Mouse (Mus musculus) 3134 (cell line): ENCODE data around the gene Lpp.

Experiments used
- DNase-seq: peaks from one replicate; pipeline ENCODE4 v3.0.0-alpha.2; 2011; ENCODE audit warnings: low spot score; ENCODE audit not compliant: insufficient read length; ENCODE audit errors: extremely low read depth

The Lpp gene

DNA sequence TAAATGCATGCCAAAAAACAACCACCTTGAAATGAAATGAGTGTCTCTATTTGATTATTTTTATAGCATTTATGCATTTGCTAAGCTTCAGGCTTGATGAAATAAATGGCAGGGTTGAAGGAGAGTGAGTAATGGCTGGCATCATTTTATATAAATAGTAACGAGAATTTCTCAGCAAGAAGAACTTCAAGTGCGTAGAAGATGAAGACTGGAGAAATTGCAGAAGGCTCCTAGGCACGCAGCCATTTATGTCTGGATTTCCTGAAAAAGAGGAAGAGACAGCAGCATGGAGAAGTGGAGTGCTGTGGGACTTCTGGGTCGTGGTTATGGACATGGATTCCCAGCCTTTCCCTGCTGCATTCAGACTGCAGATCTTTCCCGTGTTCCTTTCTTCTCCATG is 259.7 kb downstream of the Lpp start:
- DNase-seq: no peak

DNA sequence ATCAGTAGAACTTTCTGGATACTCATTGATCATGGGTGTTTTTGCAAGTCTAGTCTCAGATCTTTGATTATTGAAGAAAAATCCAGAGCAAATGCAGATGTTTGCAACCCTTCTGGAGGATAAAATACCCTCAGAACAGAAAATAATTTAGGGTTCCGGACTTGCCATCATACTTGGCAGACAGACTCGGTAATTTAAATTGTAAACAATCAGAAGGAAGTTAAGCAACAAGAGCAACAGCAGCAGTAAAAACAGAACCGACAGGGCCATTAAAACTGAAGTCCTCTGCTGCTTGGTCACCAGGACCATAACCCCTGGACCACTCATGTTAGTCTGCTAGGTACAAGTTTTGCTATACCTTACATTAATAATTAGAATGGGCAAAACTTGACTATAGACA is 261.8 kb downstream of the Lpp start:
- DNase-seq: no peak

DNA sequence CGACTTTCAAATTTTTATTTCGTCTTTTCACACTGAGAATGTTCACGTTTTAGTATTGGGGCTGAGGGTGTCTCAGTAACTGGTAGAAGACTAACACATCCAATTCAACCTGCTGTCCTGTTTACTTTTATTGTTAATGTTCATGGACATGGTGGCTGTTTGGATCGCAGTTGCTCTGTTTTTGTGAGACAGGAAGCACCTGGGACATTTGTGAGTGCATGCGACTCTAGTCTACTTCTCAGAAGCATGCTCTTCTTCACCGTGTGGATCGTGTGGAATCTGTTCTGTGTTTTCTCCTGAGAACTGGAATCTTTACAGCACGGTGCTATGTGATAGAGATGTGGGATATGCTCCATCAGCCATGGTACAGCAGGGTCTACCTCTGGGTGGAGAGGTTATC is 262.7 kb downstream of the Lpp start:
- no peak for DNase-seq

DNA sequence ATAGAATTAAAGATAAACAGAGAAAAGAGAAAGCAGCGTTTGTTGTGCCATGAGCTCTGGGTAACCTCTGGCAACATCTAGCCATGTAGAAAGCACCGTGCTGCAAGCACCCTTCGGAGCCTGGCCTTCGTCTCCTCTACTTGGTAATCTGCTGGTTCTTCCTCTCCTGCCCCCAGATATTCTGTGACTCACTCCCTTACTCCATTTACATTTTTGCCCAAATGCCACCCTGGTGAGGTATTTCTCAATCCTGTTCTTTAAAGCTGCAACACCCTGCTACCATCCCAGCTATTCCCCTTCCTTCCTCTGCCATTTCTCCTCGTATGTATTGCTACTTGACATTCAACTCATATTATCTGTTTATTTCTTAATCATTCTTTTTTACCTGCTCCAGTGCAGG is 263.4 kb downstream of the Lpp start:
- DNase-seq: no peak

DNA sequence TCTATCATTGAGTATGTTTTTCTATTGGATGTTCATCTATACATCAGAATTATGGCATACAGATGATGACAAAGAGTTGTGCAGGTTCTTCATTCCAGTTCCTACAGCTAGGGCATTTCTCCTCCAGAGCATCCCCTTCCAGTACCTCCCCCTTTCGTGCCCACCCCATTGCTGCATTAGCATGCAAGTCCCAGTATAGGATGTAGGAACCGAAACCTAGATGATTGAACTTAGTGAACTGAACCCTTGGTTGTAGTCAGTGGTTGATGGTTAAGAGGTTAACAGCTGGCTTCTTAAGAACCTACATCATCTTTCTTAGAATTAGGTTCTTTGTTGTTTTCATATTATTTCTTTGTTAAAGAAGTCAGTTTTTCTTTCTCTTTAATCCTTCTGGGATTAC is 265.7 kb downstream of the Lpp start:
- DNase-seq: no peak

DNA sequence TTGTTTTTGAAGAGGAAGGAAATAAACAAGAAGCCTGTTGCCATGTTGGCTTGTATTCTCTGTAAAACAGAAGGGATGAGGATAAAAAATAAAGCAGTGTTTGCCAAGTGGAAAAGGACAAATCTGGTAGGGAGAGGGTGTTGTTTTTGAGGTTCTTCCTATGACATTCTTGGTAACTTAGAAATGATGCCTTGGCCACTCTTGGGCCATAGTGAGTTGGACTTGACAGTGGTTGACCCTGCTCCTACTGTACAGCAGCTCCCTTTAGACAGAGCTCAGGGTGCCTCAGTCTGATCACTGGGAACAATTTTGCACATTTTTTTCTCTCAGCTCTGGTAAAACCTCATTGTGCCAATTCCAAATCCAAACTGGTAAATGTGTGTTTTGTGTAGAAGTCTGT is 270.8 kb downstream of the Lpp start:
- DNase-seq: no peak

DNA sequence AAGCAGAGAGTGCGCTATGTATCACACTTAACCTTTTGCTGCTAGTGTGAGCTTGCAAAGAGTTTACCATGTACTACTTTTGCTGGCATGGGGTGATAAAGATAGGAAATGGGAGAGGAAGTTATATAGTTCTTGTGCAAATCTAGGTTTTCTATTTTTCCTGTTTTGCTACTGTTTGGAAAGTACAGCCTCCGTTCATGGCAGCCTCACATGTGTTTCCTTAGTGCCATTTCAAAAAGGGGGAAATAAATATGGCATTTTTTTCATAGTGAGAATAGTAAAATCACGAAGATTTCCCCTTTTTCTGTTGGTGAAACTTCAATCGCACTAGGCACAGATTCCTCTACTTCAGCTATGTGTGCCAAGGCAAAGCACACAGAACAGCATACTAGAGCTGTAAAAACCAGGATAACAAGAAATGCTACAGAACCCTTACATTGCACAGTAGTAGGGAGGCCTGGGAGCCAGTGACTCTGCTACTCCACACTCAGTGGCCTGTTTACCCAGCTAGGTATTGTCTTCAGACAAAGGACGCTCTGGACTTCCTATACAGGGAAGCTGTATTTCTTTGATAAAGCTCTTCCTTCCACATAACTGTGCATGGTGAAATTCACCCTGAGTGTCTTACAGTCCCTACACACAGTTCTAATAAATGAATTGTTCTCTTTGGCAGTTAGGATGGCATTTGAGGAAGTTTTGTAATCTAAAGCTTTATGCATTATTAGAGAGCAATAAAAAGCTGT is 276.6 kb downstream of the Lpp start:
- no peak for DNase-seq

DNA sequence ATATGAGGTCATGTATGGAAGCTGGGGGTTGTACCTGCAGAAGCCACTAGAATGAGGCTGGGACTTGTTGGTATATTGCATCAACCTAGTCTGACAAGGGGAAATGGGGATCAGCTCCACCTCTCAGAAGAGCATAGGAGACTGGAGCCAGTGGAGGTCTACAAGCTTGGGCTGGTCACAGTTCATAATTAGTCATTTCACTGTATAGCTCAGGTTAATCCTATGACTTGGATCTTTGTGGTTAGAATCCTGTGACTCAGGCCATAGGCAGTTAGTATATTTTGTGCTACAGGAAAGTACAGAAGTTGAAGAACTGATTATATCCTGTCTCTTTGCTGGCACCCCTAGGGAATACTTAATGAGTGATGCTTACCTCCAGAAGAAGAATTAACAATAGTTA is 285.6 kb downstream of the Lpp start:
- peak; percentile 48 for DNase-seq

DNA sequence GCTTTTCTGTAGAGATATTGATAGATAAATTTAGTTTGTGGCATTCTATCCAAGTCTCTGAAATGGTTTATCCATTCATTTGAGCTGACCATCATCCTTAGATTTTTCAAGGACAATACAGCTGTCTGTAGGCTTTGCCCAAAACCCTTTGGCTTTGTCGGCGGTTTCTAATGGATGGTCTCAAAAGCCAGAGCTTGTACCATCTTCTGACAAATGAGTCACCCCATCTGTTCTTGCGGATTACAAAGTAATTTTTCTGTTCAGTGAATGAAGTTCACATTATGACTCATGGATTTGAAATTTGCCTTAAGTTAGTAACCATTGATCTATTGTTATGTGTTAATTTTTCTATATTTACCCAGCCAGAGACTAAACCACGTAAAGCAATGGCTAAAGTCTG is 301.8 kb downstream of the Lpp start:
- peak; percentile 21 for DNase-seq

DNA sequence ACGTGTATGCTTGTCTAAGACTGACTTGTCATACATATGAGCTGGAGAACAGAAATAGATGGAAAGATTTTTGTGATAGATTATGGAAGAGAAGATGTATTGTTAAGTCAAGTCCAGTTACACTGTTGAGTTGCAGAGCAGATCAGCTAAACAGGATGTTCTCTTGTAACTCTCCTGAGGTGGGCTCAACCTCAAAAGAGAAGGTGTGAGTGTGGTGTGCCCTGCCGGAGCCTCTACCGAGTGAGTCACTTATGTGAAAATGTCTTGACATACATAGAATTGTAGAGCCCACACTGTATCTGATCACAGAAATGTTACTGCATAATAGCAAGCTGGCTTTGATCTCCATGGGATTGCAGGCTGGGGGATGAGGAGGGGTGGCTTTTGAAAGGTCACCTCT is 310.9 kb downstream of the Lpp start:
- DNase-seq: no peak

DNA sequence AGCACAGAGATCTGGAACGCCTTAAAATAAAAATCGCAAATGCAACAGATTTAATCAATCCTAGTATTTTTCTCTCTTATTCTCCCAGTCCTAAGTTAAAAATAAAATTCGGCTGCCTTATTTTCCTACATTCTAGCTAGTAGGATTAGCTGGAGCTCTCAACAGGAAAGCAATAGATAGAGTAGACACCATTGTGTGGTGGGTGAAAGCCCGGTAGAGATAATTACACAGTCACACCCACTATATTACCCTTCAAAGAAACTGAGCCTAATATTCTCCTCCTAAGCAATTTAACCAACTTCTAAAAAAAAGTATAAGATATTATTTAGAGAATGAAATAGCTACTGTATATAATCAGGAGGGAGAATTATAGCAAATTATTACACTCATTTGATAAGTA is 330.3 kb downstream of the Lpp start:
- no peak for DNase-seq

DNA sequence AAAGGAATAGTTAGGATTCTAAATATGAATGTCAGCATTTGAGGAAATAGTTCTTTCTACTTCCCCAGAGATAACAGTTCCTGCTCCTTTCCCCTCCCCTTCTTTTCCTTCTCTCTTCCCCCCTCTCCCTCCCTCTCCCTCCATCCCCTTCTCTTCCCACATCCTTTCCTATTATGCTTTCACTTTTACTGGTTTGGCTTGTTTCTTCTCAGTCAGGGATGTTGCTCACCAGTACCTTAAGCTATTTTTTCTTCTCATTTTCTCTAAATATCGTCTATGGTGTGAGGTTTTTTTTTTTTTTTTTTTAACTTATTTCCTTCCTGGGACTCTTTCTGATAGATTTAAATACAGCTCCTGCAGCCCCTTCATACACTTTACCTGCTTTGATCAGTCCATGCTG is 339.4 kb downstream of the Lpp start:
- DNase-seq: peak; percentile 53

DNA sequence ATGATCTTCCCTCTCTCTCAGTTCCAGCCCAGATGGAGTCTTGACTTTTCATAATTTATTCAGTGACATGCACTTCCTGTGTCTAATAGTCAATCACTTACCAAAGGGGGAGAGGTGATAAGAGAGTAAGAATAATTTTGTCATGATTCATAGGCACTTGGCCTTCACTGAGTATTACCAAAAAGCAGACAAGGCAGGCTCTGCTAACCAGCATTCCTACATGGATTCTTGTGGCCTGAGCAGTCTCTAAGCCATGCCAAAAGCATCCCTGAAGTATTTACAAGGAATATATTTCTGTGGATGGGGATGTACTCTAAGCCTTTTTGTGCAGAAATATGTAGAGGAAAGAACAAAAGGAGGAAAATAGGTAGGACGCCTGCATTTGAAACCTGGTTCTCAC is 340.0 kb downstream of the Lpp start:
- peak; percentile 81 for DNase-seq

DNA sequence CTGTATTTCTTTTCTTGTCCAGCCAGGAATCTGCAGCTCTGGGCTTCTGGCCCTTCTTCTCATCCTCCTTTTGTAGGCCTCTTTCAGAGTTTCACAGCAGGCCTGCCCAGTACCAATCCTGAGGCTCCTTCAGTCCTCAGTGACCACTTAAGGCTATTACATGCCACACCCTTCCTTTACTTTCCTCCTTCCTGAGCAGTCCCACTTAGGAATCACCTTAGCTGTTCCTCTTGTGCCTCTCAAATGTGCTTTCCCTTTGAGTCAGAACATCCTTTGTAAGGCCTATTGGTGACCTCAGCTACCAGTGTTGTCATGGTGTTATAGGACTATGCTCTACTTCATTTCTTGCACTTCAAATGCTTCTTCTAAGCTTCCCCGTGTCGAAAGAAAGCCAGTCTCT is 342.4 kb downstream of the Lpp start:
- no peak for DNase-seq

DNA sequence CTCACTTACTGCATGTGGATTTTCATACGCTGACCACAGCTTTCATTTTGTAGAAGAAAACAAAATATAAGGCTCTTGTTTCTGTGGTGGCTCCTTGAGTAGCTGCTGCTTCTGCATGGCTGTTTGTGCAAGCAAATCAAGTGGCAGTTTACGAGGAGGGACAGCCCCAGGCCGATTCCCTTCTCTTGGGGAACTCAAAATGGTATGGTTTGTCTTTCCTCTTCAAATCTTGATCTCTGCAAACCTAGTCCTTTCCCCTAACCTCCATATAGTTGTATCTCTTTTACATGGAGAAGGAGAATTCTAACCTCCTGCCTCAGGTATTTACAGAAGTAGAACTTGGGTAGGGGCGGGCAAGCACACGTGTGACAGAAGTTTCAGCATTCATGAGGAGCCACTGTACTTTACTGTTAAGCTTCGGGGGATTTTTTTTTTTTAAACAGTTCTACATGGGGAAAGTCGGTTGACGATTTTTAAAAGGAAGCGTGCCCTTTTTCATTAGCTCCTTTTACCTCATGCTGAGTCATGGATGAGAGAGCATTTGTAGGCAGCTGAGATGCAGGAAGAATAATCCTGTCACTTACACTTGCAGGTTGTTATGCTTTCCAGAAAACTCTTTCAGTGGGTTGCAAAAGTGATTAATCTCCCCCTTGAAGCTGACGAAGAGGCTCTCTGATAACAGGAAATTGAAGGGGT is 344.2 kb downstream of the Lpp start:
- peak; percentile 36 for DNase-seq

DNA sequence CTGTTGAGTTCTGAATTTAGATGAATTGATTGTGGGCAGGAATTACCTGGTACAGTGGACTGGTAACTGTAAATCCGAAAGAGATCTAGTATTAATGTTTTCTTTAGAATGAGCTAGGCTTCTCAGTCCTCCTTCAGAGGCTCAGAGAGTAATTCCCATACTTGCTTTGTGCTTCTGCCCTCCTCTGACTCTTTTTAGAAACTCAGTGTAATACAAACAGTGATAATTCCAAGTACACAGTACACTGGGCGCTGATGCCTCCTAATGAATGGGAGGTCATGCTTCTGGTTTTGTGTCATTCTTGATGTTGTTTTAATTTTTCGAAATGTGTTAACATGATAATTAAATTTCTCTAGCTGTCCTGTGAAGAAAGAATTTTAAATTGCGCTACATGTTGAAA is 347.4 kb downstream of the Lpp start:
- DNase-seq: no peak

DNA sequence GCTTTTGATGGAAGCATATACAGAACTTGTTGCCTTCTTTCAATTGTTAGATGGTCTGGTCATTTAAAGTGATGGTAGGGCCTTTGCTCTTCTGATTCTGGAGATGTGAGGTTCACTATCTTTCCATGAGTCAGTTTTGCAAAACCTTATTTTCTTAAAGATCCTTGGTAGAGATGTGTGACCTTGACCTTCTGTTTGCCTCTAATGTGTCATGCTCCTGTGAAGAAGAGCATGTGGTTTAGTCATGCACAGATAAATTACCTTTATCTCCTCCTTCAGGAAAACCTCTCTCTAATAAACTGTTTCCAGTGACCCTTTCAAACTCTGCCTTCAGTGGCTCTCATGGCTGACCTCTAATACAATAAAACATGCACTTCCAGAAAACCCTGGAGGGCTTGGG is 356.5 kb downstream of the Lpp start:
- DNase-seq: no peak

DNA sequence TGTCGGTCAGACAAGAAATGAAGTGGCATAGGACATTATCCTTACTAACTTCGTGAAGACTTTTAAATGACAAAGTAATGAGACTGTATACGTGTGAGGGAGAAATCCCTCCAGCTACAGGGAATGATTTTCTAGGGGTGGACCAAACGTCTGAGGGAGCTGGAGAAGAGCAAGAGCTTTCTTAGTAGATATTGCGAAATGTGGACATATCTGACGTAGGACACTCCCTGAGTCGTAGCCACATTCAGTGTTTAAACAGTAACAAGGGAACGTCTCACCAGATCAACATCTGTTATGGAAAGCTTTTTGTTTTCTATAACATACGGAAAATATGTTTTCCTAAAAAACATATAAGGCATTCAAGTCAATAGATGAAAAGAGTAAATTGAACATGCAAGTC is 362.8 kb downstream of the Lpp start:
- DNase-seq: no peak

DNA sequence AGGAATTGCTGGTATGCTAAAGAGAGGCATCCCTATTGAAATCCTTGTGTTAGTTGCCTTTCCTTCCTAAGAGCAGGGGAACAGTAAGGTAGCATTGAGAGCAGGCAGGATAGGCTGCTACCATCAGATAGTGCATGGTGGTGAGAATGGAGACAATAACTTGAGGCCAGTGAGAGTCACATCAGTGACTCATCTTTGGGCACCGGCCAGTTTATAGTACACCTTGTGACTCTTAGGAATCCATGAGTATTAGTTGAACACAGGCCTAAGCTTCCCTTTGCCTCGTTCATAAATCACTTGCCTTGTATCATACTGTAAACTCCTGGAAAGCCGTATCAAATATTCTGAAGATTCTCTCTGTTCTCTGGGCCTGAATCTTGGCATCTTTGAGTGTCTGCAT is 372.7 kb downstream of the Lpp start:
- DNase-seq: peak; percentile 38

DNA sequence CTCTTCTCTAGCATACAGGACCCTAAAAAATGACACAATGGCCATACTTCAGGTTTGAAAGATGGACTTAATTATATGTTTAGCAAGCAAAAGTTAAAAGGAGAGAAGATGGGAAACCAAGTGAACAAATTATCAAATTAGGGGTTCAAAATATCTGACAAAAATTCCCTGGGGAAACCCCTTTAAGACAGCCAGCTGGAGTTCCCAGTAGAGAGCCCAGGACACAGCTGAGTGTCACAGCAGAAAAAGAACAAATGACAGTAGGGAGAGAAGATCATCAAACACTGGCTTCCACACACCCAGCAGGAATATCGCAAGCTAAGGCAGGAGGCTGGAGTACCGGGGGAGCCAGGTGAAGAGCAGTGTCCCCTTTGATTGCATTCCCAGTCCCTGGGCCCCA is 373.3 kb downstream of the Lpp start:
- DNase-seq: no peak

DNA sequence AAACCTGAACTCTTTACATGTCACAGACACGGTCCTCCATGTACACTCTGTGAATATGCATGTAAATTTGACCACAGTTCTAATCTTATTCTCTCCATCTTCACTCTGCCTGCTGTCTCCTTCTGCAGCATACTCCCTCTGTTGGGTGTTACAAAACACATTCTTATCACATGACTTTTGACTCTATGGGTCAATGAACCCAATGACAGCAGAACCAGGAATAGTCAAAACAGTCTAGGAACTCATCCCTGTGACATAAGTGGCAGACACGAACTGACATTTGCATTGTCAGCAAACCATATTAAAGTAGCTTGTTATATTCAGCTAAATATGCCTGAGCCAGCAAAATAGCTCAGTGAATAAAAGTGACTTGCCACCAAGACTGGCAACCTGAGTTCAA is 383.7 kb downstream of the Lpp start:
- no peak for DNase-seq

DNA sequence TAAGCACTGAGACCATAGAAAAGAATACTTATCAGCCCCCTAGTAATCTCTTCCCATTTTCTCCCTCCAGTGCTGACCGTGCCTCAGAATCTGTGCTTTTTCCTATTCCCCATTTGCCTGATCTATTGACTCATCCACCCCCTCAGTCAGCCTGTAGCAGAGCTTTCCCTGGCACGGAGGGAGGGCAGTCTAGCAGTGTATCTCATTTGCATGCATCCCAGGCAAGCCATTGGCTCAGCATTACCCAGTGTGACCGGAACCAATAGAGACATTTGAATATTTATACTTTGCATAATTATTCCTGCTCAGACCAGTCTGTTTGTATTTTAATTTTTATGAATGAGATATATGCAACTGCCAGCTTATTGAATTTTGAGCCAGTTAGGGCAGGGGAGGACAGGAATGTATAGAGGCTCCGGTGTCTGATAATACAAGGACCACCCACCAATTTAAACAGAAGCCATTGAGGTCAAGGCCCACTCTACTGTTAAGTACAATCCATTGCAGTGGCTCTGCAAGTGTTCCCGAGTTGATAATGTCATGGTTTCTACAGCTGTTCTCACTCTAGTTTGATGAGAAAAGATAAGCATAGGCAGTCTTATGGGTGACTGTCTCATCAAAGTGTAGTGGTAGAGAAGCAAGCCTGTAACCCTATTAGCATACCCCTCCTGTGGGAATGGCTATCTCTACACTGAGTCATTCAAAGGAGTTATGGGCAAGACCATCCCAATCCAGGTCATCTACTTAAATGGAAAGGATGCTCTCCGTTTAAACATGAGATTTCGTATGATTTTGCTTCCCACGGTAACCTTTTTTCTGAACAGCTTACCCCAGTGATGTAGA is 385.3 kb downstream of the Lpp start:
- no peak for DNase-seq
